Mouse (Mus musculus) naive thymus-derived CD4-positive, alpha-beta T cell, adult 5 months (primary cell): Measurements from ENCODE around the gene Smo. TPM values are rescaled to one million over a fixed set of nuclear protein-coding genes. Genes with fewer than 3 reads are reported as not detected.

ENCODE experiments used
- polyA plus RNA-seq: library from polyadenylated mRNA; unstranded; fragments of 100-300 nt; shearing (Covaris generic); gene quantifications from one replicate; pipeline ENCODE4 v1.2.1, GENCODE M21; 2017

The Smo gene
- polyA plus RNA-seq = 0.76 TPM

DNA sequence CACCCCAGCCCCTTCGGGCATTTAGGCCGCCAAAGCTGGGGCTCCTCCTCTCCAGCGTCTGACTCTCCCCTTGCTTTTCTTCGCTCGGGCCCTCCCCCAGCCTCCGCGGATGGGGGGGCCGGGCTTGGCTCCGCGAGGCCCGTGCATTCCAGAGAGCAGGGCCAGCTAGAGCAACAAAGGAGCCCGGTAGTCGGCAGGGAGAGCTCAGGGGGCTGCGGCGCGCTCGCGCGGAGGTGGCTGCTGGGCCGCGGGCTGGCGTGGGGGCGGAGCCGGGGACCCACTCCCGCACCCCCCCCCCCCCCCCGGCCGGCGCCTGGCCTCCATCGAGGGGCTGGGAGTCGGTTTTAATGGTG is at the start of gene Smo:
Gene Smo, plus strand, starts transcription at position 168 of the 353 bp plus-strand sequence.

DNA sequence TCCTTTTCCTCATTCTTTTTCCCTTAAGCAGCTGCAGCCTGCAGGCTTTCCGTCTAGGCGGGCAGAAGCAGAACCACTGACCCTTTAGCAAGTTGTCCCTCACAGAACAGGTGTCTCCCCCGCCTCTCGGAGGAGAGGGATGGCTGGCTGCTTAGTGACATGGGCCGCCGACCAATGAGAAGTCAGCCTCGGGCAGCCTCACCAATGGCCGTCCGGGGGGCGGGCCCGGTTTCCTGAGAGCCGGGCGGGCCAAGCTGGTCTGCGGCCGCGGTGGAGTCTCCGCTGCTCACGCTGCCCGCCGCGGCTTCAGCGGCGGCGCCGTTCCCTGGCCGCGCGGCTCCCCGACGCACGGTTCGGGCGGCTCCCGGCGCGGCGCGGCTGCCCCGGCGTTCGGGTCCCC is 41.4 kb upstream of the Smo start, which contains the start of gene Tspan33:
Gene Tspan33, plus strand, starts transcription at position 270 of the 400 bp plus-strand sequence.

DNA sequence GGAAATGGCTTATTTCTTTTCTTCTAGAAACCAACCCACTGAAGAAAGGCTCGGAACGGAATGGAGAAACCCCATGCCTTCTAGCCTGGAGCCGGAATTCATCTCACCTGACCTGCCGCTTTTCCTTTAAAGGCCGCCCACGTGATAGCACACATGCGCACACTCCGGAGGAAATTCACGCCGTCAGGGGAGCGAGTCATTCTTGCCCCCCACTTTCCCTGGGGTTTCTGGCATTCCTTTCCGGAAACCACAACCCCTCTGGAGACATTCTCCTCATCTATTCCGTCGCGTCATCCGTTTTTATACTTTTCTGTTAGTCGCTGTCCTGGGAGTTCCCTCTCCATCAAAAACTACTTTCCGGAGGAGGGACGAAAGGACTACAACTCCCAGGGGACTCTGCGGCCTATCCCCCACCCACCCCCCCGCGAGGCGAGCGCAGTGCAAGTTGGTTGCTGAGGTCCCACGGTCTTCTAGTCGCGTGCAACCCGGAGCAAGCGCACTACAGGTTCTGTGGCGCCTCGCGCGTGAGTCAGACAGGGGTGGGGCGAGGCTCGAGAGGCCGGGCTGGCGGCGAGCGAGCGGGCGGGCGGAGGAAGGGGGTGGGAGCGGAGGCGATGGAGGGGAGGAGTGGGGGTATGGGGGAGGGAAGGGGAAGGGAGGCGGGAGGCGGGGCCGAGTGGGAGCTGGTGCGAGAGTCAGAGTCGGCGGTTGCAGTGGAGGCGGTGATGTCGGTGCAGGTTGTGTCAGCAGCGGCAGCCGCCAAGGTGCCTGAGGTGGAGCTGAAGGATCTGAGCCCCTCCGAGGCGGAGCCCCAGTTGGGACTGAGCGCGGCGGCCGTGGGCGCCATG is 32.7 kb downstream of the Smo start, which contains the start of gene Ahcyl2:
Gene Ahcyl2, plus strand, starts transcription at position 199 of the 848 bp plus-strand sequence.

Other genes with a start within 250 kb of the Smo start
- not detected for gene Kcp, start 227.6 kb upstream of the Smo start, polyA plus RNA-seq
- gene Irf5, start 208.9 kb upstream of the Smo start, polyA plus RNA-seq = 2.4 TPM
- 105 TPM for gene Tnpo3, start 125.6 kb upstream of the Smo start, polyA plus RNA-seq
- gene Tspan33, start 41.3 kb upstream of the Smo start, polyA plus RNA-seq = 0.15 TPM
- gene Ahcyl2, start 32.5 kb downstream of the Smo start, polyA plus RNA-seq = 123 TPM
- 0.09 TPM for gene Strip2, start 181.5 kb downstream of the Smo start, polyA plus RNA-seq